Mouse (Mus musculus) embryonic facial prominence, embryonic 10.5 days (tissue): ENCODE data around the gene Iqce. TPM values are rescaled to one million over a fixed set of nuclear protein-coding genes. Genes with fewer than 3 reads are reported as not detected.
A peak's percentile ranks its signal among the peaks of the same experiment; 100 is the strongest.

ENCODE experiments used
- DNase-seq: peaks from one replicate; pipeline ENCODE4 v3.0.0-alpha.2; 2017; ENCODE audit warnings: low spot score
- H3K27ac ChIP-seq: fragments of 300-500 bp; sonication (generic); replicated peaks from 2 replicates; pipeline ENCODE4 v1.5.1; 2016; ENCODE audit warnings: mild to moderate bottlenecking
- H3K27me3 ChIP-seq: fragments of 300-500 bp; sonication (generic); replicated peaks from 2 replicates; pipeline ENCODE4 v1.6.1; 2016; ENCODE audit warnings: low read depth, mild to moderate bottlenecking; ENCODE audit not compliant: poor library complexity, severe bottlenecking
- H3K36me3 ChIP-seq: fragments of 300-500 bp; sonication (generic); replicated peaks from 2 replicates; pipeline ENCODE4 v1.6.1; 2016; ENCODE audit warnings: mild to moderate bottlenecking, moderate library complexity
- H3K4me1 ChIP-seq: fragments of 300-500 bp; sonication (generic); 2 replicates; pipeline ENCODE4 v1.6.1; 2016
- H3K4me3 ChIP-seq: fragments of 300-500 bp; sonication (generic); 2 replicates; pipeline ENCODE4 v1.5.1; 2016; ENCODE audit warnings: mild to moderate bottlenecking, moderate library complexity
- H3K9me3 ChIP-seq: fragments of 300-500 bp; sonication (generic); 2 replicates; pipeline ENCODE4 v1.6.1; 2016; ENCODE audit warnings: mild to moderate bottlenecking
- WGBS: fragments of 180-500 bp; shearing (Covaris S2); methylation state at CpG from one replicate; pipeline ENCODE4 v1.1.7; 2016; 5-methylcytosine and 5-hydroxymethylcytosine counted together
- polyA plus RNA-seq: library from polyadenylated mRNA; unstranded; fragments of >200 nt; fragmentation: Nextera tagmentation; extraction: Ambion mirVana; gene quantifications from 2 replicates; pipeline ENCODE4 v1.2.1, GENCODE M21; 2016

The Iqce gene
- polyA plus RNA-seq, 1 experiment from 2014 or later = 28.2 TPM

DNA sequence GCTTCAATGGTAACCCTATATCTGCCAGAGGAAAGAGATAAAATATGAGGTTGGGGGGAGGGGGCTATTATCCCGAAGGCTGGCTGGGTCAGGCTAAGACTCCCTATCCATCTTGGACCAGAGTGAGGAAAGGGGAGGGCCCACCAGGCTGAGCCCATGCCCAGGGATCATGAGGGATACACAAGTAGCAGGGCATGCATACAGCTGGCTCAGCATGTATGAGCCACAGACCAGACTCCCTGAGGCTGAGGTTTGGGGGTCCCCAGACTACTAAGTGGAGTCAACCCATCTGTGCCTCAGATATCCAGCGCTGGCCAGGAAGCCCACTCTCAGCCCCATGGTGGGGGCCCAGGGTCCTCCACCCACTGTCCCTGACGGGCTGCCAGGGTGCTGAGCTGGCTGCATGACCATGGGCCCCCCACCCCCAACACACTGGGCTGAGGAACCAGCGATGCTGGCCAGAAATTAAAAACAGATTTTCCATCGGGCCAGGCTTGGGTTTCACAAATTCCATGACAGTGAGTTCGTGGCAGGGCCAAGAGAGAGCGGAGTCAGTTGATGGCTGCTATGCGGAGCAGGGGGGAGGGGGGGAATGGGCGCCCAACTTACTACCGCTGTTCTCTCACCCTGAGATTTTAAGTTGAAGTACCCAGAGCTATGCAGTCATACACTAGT, 60.8 kb downstream of the Iqce start:
- Histone ChIP-seq H3K36me3 (peaks cover 97% of the 10 kb centered on the region), H3K9me3 (no peaks in the 10 kb centered on the region), H3K27me3 (no peaks in the 10 kb centered on the region), H3K27ac (peak overlapping the region; percentile 81), H3K4me3 (peak overlapping the region; percentile 25; the same call in 1 of the 2 replicates), H3K4me1 (peaks cover 74% of the 10 kb centered on the region)
- 47% methylated on average over 10 of the region's 10 CpGs for WGBS
- peak; percentile 82 for DNase-seq

GRCm38 (mm10) chr5:140640812-140641211, 61.4 kb downstream of the Iqce start:
- Histone ChIP-seq H3K9me3 (no peaks in the 10 kb centered on the region), H3K27ac (peak overlapping the region; percentile 81), H3K36me3 (peaks cover 97% of the 10 kb centered on the region)

DNA sequence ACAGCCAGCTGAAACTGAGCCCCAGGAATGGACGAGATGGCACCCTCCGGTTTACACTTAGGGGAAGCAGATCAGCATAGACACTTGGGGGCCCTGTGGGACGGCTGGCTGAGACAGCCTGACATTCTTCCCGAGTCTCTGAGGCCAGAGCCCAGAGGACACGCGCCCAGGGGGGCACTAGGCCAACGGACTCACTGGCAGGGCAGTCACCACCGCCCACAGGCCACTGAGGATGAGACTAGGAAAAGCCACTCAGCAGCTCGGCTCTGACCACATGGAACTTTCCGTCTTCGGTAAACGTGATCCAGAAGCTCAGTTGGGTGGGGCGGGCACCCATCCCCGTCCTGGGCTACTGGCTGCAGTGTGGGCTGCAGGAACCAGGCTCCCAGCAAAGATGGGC, 62.3 kb downstream of the Iqce start:
- Histone ChIP-seq H3K9me3 (no peaks in the 10 kb centered on the region), H3K4me3 (no peak overlapping the region), H3K27ac (peak overlapping the region; percentile 41; the same call in 1 of the 2 replicates), H3K4me1 (peaks cover 58% of the 10 kb centered on the region), H3K36me3 (peaks cover 97% of the 10 kb centered on the region), H3K27me3 (no peaks in the 10 kb centered on the region)
- no peak for DNase-seq
- 89% methylated on average over 14 of the region's 14 CpGs for WGBS

More at GRCm38 (mm10) chr5:140640812-140641211, 61.4 kb downstream of the Iqce start:
- Histone ChIP-seq H3K27me3 (no peaks in the 10 kb centered on the region), H3K4me3 (peak overlapping the region; percentile 25; the same call in 1 of the 2 replicates), H3K4me1 (peaks cover 68% of the 10 kb centered on the region)
- DNase-seq = no peak
- WGBS = 79% methylated on average over 2 of the region's 2 CpGs

- no peak for DNase-seq
- H3K4me3 ChIP-seq = no peak overlapping the region
- peak overlapping the region; percentile 41; the same call in 1 of the 2 replicates for H3K27ac ChIP-seq
- H3K27me3 ChIP-seq = no peaks in the 10 kb centered on the region
- peaks cover 55% of the 10 kb centered on the region for H3K4me1 ChIP-seq
- 93% methylated on average over 4 of the region's 4 CpGs for WGBS
- H3K36me3 ChIP-seq = peaks cover 97% of the 10 kb centered on the region
- H3K9me3 ChIP-seq = no peaks in the 10 kb centered on the region
Observed at GRCm38 (mm10) chr5:140639312-140639711, 62.9 kb downstream of the Iqce start.

GRCm38 (mm10) chr5:140638484-140638883, 63.7 kb downstream of the Iqce start:
- DNase-seq = no peak
- Histone ChIP-seq H3K36me3 (peaks cover 97% of the 10 kb centered on the region), H3K4me3 (no peak overlapping the region), H3K4me1 (peaks cover 50% of the 10 kb centered on the region), H3K27ac (no peak overlapping the region), H3K27me3 (no peaks in the 10 kb centered on the region), H3K9me3 (no peaks in the 10 kb centered on the region)
- WGBS = 95% methylated on average over 6 of the region's 6 CpGs

GRCm38 (mm10) chr5:140637989-140638388, 64.2 kb downstream of the Iqce start:
- 90% methylated on average over 3 of the region's 3 CpGs for WGBS

DNA sequence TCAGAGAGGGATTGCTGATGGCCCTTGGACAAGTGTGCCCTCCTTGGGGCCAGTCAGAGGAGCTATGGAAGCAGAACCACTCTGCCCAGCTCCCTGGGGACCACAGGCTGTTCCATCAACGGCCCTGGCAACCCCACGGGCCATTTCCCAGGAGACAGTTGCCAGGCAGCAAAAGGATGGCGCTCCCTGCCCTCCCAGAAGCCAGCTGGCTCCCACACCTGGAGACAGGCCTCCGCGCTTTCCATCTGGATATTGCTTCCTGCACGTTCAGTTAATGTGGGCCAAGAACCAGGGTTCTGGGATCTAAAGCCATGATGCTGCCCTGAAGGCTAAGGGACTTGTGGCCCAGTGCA, 65.1 kb downstream of the Iqce start:
- Histone ChIP-seq H3K27ac (0 out of 2 replicates have a peak overlapping the region, but pooled peaks have one; percentile 37), H3K9me3 (no peaks in the 10 kb centered on the region), H3K36me3 (peaks cover 97% of the 10 kb centered on the region), H3K4me1 (peaks cover 36% of the 10 kb centered on the region), H3K27me3 (no peaks in the 10 kb centered on the region), H3K4me3 (no peak overlapping the region)
- 90% methylated on average over 6 of the region's 6 CpGs for WGBS
- no peak for DNase-seq

More at GRCm38 (mm10) chr5:140637989-140638388, 64.2 kb downstream of the Iqce start:
- no peaks in the 10 kb centered on the region for H3K9me3 ChIP-seq
- peaks cover 97% of the 10 kb centered on the region for H3K36me3 ChIP-seq
- no peak overlapping the region for H3K27ac ChIP-seq
- H3K4me3 ChIP-seq = no peak overlapping the region
- no peaks in the 10 kb centered on the region for H3K27me3 ChIP-seq
- DNase-seq = no peak
- peaks cover 46% of the 10 kb centered on the region for H3K4me1 ChIP-seq

GRCm38 (mm10) chr5:140636316-140637057, 65.7 kb downstream of the Iqce start:
- 87% methylated on average over 7 of the region's 7 CpGs for WGBS
- Histone ChIP-seq H3K36me3 (peaks cover 100% of the 10 kb centered on the region), H3K4me1 (peaks cover 31% of the 10 kb centered on the region), H3K27ac (0 out of 2 replicates have a peak overlapping the region, but pooled peaks have one; percentile 37), H3K4me3 (no peak overlapping the region), H3K27me3 (no peaks in the 10 kb centered on the region), H3K9me3 (no peaks in the 10 kb centered on the region)
- DNase-seq = no peak

- H3K4me1 ChIP-seq = peaks cover 18% of the 10 kb centered on the region
- no peak overlapping the region for H3K4me3 ChIP-seq
- H3K27me3 ChIP-seq = no peaks in the 10 kb centered on the region
- 94% methylated on average over 26 of the region's 26 CpGs for WGBS
- H3K36me3 ChIP-seq = peaks cover 100% of the 10 kb centered on the region
- no peak overlapping the region for H3K27ac ChIP-seq
- no peaks in the 10 kb centered on the region for H3K9me3 ChIP-seq
- DNase-seq = no peak
Observed at GRCm38 (mm10) chr5:140634798-140635722, 67.1 kb downstream of the Iqce start.

DNA sequence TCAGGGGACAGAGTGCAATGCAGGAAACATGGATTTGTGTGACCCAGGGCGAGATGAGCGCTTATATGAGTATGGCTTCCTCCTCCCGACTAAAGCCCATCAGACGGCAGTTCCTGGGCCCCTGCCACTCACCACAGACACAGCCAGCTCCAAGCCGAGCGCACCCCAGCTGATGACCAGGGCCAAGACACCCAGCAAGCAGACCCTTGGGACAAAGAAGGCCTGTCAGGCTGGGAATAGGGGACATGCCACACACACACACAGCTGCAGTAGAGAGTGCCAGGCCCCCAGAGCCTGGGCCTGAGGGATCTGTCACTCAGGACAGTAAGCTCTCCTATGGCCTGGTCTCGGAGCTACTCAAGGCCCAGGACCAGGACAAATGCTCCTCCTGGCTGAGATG, 68.7 kb downstream of the Iqce start:
- DNase-seq = no peak
- Histone ChIP-seq H3K9me3 (peaks cover 9% of the 10 kb centered on the region; the same call in 1 of the 2 replicates), H3K4me1 (peaks cover 10% of the 10 kb centered on the region), H3K4me3 (no peak overlapping the region), H3K36me3 (peaks cover 100% of the 10 kb centered on the region), H3K27ac (no peak overlapping the region), H3K27me3 (no peaks in the 10 kb centered on the region)
- WGBS = 93% methylated on average over 7 of the region's 7 CpGs

DNA sequence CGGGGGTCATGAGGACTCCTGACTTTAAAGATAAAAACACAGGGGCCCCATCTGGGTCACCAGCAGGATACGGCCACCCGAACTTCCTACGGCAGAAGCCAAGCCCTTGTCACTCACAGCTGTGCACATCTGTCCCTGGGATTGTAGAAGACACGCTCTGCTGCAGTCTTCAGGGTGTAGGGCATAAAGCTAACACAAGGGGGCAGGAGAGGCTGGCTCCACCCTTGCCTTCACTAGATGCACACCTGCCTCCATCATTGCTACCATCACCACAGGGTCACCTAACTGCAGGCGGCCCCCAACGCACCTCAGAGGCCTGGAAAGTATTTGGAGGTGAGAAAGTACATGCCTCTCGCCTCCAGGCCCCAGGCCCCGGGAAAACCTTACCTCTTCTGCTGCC, 73.2 kb downstream of the Iqce start:
- WGBS = 93% methylated on average over 9 of the region's 9 CpGs
- peaks cover 18% of the 10 kb centered on the region; the same call in 1 of the 2 replicates for H3K9me3 ChIP-seq
- no peak overlapping the region for H3K27ac ChIP-seq
- no peaks in the 10 kb centered on the region for H3K4me1 ChIP-seq
- H3K36me3 ChIP-seq = peaks cover 100% of the 10 kb centered on the region
- DNase-seq = no peak
- no peaks in the 10 kb centered on the region for H3K27me3 ChIP-seq
- no peak overlapping the region for H3K4me3 ChIP-seq

DNA sequence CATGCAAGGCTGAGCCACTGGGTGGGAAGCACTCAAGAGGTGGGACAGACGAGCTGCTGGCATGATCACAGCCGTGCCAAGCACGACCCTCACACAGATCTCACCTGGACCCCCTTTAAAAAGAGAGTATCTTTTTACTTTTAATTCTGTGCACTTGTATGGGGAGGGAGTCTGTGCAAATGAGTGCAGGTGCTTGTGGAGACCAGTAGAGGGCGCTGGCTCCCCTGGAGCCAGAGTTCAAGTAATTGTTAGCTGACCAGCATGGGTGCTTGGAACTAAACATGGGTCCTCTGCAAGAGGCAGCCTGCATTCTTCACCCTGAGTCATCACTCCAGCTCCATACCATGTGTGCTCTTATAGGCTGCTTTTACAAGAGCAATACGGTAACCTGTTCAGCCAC, 74.6 kb downstream of the Iqce start:
- DNase-seq = no peak
- Histone ChIP-seq H3K4me3 (no peak overlapping the region), H3K27ac (no peak overlapping the region), H3K4me1 (no peaks in the 10 kb centered on the region), H3K9me3 (peaks cover 18% of the 10 kb centered on the region; the same call in 1 of the 2 replicates), H3K36me3 (peaks cover 100% of the 10 kb centered on the region), H3K27me3 (no peaks in the 10 kb centered on the region)
- WGBS = 95% methylated on average over 5 of the region's 5 CpGs
